Mouse (Mus musculus) heart, embryonic 13.5 days (tissue): Measurements from ENCODE around the gene Tec. TPM values are rescaled to one million over a fixed set of nuclear protein-coding genes. Genes with fewer than 3 reads are reported as not detected.

Source experiments
- ATAC-seq: fragments of 200-750 bp; cut with Nextera tagmentation; 2 replicates; pipeline ENCODE4 v1.8.0; 2017; ENCODE audit warnings: moderate TSS enrichment; ENCODE audit not compliant: insufficient number of reproducible peaks, low FRiP score, low TSS enrichment; ENCODE audit errors: extremely low read depth
- H3K27ac ChIP-seq: fragments of 300-500 bp; sonication (generic); replicated peaks from 2 replicates; pipeline ENCODE4 v1.5.1; 2015; ENCODE audit warnings: moderate library complexity, mild to moderate bottlenecking, inconsistent platforms
- H3K27me3 ChIP-seq: fragments of 300-500 bp; sonication (generic); replicated peaks from 2 replicates; pipeline ENCODE4 v1.6.1; 2015; ENCODE audit warnings: mild to moderate bottlenecking, inconsistent platforms
- H3K36me3 ChIP-seq: fragments of 300-500 bp; sonication (generic); 2 replicates; pipeline ENCODE4 v1.6.1; 2015; ENCODE audit warnings: mild to moderate bottlenecking, inconsistent platforms
- H3K4me1 ChIP-seq: fragments of 300-500 bp; sonication (generic); 2 replicates; pipeline ENCODE4 v1.6.1; 2015; ENCODE audit warnings: inconsistent platforms
- H3K4me2 ChIP-seq: fragments of 300-500 bp; sonication (generic); 2 replicates; pipeline ENCODE4 v1.6.1; 2015; ENCODE audit warnings: inconsistent platforms, mild to moderate bottlenecking, moderate library complexity
- H3K4me3 ChIP-seq: fragments of 300-500 bp; sonication (generic); 2 replicates; pipeline ENCODE4 v1.5.1; 2015; ENCODE audit warnings: moderate library complexity, mild to moderate bottlenecking, inconsistent platforms
- H3K9ac ChIP-seq: fragments of 300-500 bp; sonication (generic); 2 replicates; pipeline ENCODE4 v1.6.1; 2015; ENCODE audit warnings: inconsistent platforms, mild to moderate bottlenecking, moderate library complexity
- H3K9me3 ChIP-seq: fragments of 300-500 bp; sonication (generic); 2 replicates; pipeline ENCODE4 v1.6.1; 2016; ENCODE audit warnings: inconsistent platforms
- WGBS: fragments of 180-500 bp; shearing (Covaris S2); methylation state at CpG from one replicate; pipeline ENCODE4 v1.1.7; 2015; ENCODE audit warnings: mixed read lengths; 5-methylcytosine and 5-hydroxymethylcytosine counted together
- polyA plus RNA-seq: library from polyadenylated mRNA; unstranded; fragments of >200 nt; fragmentation: Nextera tagmentation; extraction: Ambion mirVana; gene quantifications from 2 replicates; pipeline ENCODE4 v1.2.1, GENCODE M21; 2015

Tec gene
- polyA plus RNA-seq, 1 experiment from 2014 or later, result 15.1 TPM

- Histone ChIP-seq H3K9me3 (no peaks in the 10 kb centered on the region), H3K4me2 (no peak overlapping the region), H3K9ac (no peak overlapping the region), H3K27ac (no peak overlapping the region), H3K36me3 (peaks cover 20% of the 10 kb centered on the region), H3K27me3 (no peaks in the 10 kb centered on the region), H3K4me3 (no peak overlapping the region), H3K4me1 (peaks cover 15% of the 10 kb centered on the region)
- ATAC-seq, result no peak
- WGBS, result 72% methylated on average over 7 of the region's 7 CpGs
These were observed 117.1 kb downstream of the Tec start for GRCm38 (mm10) chr5:72751056-72751758.

GRCm38 (mm10) chr5:72750226-72750625, 118.1 kb downstream of the Tec start:
- H3K4me2 ChIP-seq, result no peak overlapping the region
- H3K4me1 ChIP-seq, result peaks cover 15% of the 10 kb centered on the region

GRCm38 (mm10) chr5:72748659-72749265, 119.5 kb downstream of the Tec start:
- no peak for ATAC-seq
- H3K36me3 ChIP-seq, result 0 out of 2 replicates have a peak, but pooled peaks cover 3% of the 10 kb centered on the region
- WGBS, result 52% methylated on average over 7 of the region's 7 CpGs
- no peak overlapping the region for H3K4me3 ChIP-seq
- H3K27ac ChIP-seq, result no peak overlapping the region
- no peaks in the 10 kb centered on the region for H3K27me3 ChIP-seq
- H3K9ac ChIP-seq, result no peak overlapping the region
- peaks cover 15% of the 10 kb centered on the region for H3K4me1 ChIP-seq
- H3K9me3 ChIP-seq, result no peaks in the 10 kb centered on the region
- H3K4me2 ChIP-seq, result no peak overlapping the region

More at GRCm38 (mm10) chr5:72750226-72750625, 118.1 kb downstream of the Tec start:
- H3K9me3 ChIP-seq, result no peaks in the 10 kb centered on the region
- no peak overlapping the region for H3K4me3 ChIP-seq
- WGBS, result 78% methylated on average over 5 of the region's 5 CpGs
- H3K27me3 ChIP-seq, result no peaks in the 10 kb centered on the region
- no peak overlapping the region for H3K9ac ChIP-seq
- no peak for ATAC-seq
- no peak overlapping the region for H3K27ac ChIP-seq
- peaks cover 14% of the 10 kb centered on the region for H3K36me3 ChIP-seq

- no peak overlapping the region for H3K27ac ChIP-seq
- H3K4me3 ChIP-seq, result no peak overlapping the region
- H3K4me2 ChIP-seq, result no peak overlapping the region
- no peak for ATAC-seq
- 62% methylated on average over 4 of the region's 4 CpGs for WGBS
- no peaks in the 10 kb centered on the region for H3K36me3 ChIP-seq
- H3K9ac ChIP-seq, result no peak overlapping the region
- H3K9me3 ChIP-seq, result no peaks in the 10 kb centered on the region
- H3K27me3 ChIP-seq, result no peaks in the 10 kb centered on the region
- peaks cover 15% of the 10 kb centered on the region for H3K4me1 ChIP-seq
These were observed 120.9 kb downstream of the Tec start for GRCm38 (mm10) chr5:72747384-72747783.

GRCm38 (mm10) chr5:72746461-72746860, 121.8 kb downstream of the Tec start:
- WGBS, result 73% methylated on average over 4 of the region's 4 CpGs
- Histone ChIP-seq H3K4me2 (no peak overlapping the region), H3K9me3 (no peaks in the 10 kb centered on the region), H3K27me3 (no peaks in the 10 kb centered on the region), H3K9ac (no peak overlapping the region), H3K36me3 (no peaks in the 10 kb centered on the region), H3K4me1 (peaks cover 15% of the 10 kb centered on the region), H3K4me3 (no peak overlapping the region), H3K27ac (no peak overlapping the region)
- ATAC-seq, result no peak

- 85% methylated on average over 6 of the region's 6 CpGs for WGBS
- no peaks in the 10 kb centered on the region for H3K36me3 ChIP-seq
- H3K4me2 ChIP-seq, result no peak overlapping the region
- no peak for ATAC-seq
- no peaks in the 10 kb centered on the region for H3K9me3 ChIP-seq
- H3K4me3 ChIP-seq, result no peak overlapping the region
- H3K27me3 ChIP-seq, result no peaks in the 10 kb centered on the region
- H3K9ac ChIP-seq, result no peak overlapping the region
- H3K4me1 ChIP-seq, result peaks cover 8% of the 10 kb centered on the region
- H3K27ac ChIP-seq, result no peak overlapping the region
These were observed 125.2 kb downstream of the Tec start for GRCm38 (mm10) chr5:72743103-72743502.

GRCm38 (mm10) chr5:72736868-72737267, 131.4 kb downstream of the Tec start:
- H3K9me3 ChIP-seq, result no peaks in the 10 kb centered on the region
- no peaks in the 10 kb centered on the region for H3K36me3 ChIP-seq
- H3K27ac ChIP-seq, result no peak overlapping the region
- peak overlapping the region; percentile 45 for H3K4me2 ChIP-seq
- H3K27me3 ChIP-seq, result no peaks in the 10 kb centered on the region
- peaks cover 18% of the 10 kb centered on the region for H3K4me1 ChIP-seq
- whole genome bisulfite sequencing, result 28% methylated on average over 7 of the region's 7 CpGs
- no peak for ATAC-seq
- H3K4me3 ChIP-seq, result no peak overlapping the region
- H3K9ac ChIP-seq, result no peak overlapping the region

- H3K36me3 ChIP-seq, result no peaks in the 10 kb centered on the region
- no peak overlapping the region for H3K9ac ChIP-seq
- H3K4me1 ChIP-seq, result peaks cover 18% of the 10 kb centered on the region
- H3K4me3 ChIP-seq, result no peak overlapping the region
- no peak for ATAC-seq
- WGBS, result 20% methylated on average over 8 of the region's 8 CpGs
- H3K4me2 ChIP-seq, result peak overlapping the region; percentile 45
- H3K27ac ChIP-seq, result no peak overlapping the region
- no peaks in the 10 kb centered on the region for H3K27me3 ChIP-seq
- H3K9me3 ChIP-seq, result no peaks in the 10 kb centered on the region
These were observed 131.8 kb downstream of the Tec start for GRCm38 (mm10) chr5:72736437-72736836.

- H3K27ac ChIP-seq, result no peak overlapping the region
- peaks cover 18% of the 10 kb centered on the region for H3K4me1 ChIP-seq
- H3K9ac ChIP-seq, result no peak overlapping the region
- no peaks in the 10 kb centered on the region for H3K9me3 ChIP-seq
- H3K4me3 ChIP-seq, result no peak overlapping the region
- no peaks in the 10 kb centered on the region for H3K36me3 ChIP-seq
- peak overlapping the region; percentile 45 for H3K4me2 ChIP-seq
- H3K27me3 ChIP-seq, result no peaks in the 10 kb centered on the region
- no peak for ATAC-seq
- WGBS, result 48% methylated on average over 7 of the region's 7 CpGs
These were observed 132.5 kb downstream of the Tec start for GRCm38 (mm10) chr5:72735763-72736162.

GRCm38 (mm10) chr5:72732885-72733284, 135.4 kb downstream of the Tec start:
- Histone ChIP-seq H3K27me3 (no peaks in the 10 kb centered on the region), H3K27ac (no peak overlapping the region), H3K9me3 (no peaks in the 10 kb centered on the region), H3K9ac (no peak overlapping the region), H3K36me3 (no peaks in the 10 kb centered on the region), H3K4me2 (no peak overlapping the region), H3K4me3 (no peak overlapping the region), H3K4me1 (peaks cover 18% of the 10 kb centered on the region)
- ATAC-seq, result no peak
- WGBS, result 82% methylated on average over 1 of the region's 1 CpGs

GRCm38 (mm10) chr5:72725404-72725803, 142.9 kb downstream of the Tec start:
- H3K9me3 ChIP-seq, result no peaks in the 10 kb centered on the region
- no peak overlapping the region for H3K4me3 ChIP-seq
- 68% methylated on average over 3 of the region's 3 CpGs for WGBS
- no peaks in the 10 kb centered on the region for H3K4me1 ChIP-seq
- no peaks in the 10 kb centered on the region for H3K27me3 ChIP-seq
- H3K36me3 ChIP-seq, result no peaks in the 10 kb centered on the region
- no peak overlapping the region for H3K9ac ChIP-seq
- no peak overlapping the region for H3K27ac ChIP-seq
- H3K4me2 ChIP-seq, result no peak overlapping the region
- no peak for ATAC-seq

- no peaks in the 10 kb centered on the region for H3K4me1 ChIP-seq
- no peak for ATAC-seq
- no peaks in the 10 kb centered on the region for H3K9me3 ChIP-seq
- no peak overlapping the region for H3K27ac ChIP-seq
- H3K9ac ChIP-seq, result no peak overlapping the region
- 50% methylated on average over 2 of the region's 2 CpGs for whole genome bisulfite sequencing
- H3K4me2 ChIP-seq, result no peak overlapping the region
- H3K36me3 ChIP-seq, result no peaks in the 10 kb centered on the region
- no peak overlapping the region for H3K4me3 ChIP-seq
- H3K27me3 ChIP-seq, result no peaks in the 10 kb centered on the region
These were observed 144.9 kb downstream of the Tec start for GRCm38 (mm10) chr5:72723429-72723828.
